Mouse (Mus musculus) lung, postnatal 14 days (tissue): ENCODE data around the gene Olfr645.

ENCODE experiments used
- DNase-seq: peaks from one replicate; pipeline ENCODE4 v3.0.0; 2021

The Olfr645 gene

GRCm38 (mm10) chr7:104085365-104085764 is at the start of gene Olfr645:
Gene Olfr645, minus strand, starts transcription at chr7:104085465.
- no peak for DNase-seq

GRCm38 (mm10) chr7:104129726-104130125 is 44.5 kb upstream of the Olfr645 start, which contains the start of gene Ubqln5:
Gene Ubqln5, minus strand, starts transcription at chr7:104129826.
- DNase-seq, result no peak

GRCm38 (mm10) chr7:104104757-104104972 is 19.4 kb upstream of the Olfr645 start, which contains the start of gene Olfr646:
Gene Olfr646, plus strand, starts transcription at chr7:104104873.
- DNase-seq, result no peak

GRCm38 (mm10) chr7:104103913-104104756 is 18.9 kb upstream of the Olfr645 start:
- DNase-seq, result no peak

GRCm38 (mm10) chr7:104071769-104072168 is 13.5 kb downstream of the Olfr645 start, which contains the start of gene Olfr644:
Gene Olfr644, minus strand, starts transcription at chr7:104071869.
- no peak for DNase-seq

GRCm38 (mm10) chr7:104061345-104061744 is 23.9 kb downstream of the Olfr645 start, which contains the start of gene 4930516K23Rik:
Gene 4930516K23Rik, minus strand, starts transcription at chr7:104061445.
- no peak for DNase-seq

- no peak for DNase-seq
Measured at GRCm38 (mm10) chr7:104059215-104059614, 26.1 kb downstream of the Olfr645 start.

- DNase-seq, result no peak
Measured at GRCm38 (mm10) chr7:104052566-104052965, 32.7 kb downstream of the Olfr645 start, which contains the start of gene Olfr642. Gene Olfr642, minus strand, starts transcription at chr7:104052666.

GRCm38 (mm10) chr7:104050745-104051144 is 34.5 kb downstream of the Olfr645 start:
- no peak for DNase-seq

- DNase-seq, result no peak
Measured at GRCm38 (mm10) chr7:104035145-104035544, 50.1 kb downstream of the Olfr645 start, which contains the start of gene Olfr641. Gene Olfr641, plus strand, starts transcription at chr7:104035445.
